Mouse (Mus musculus): ENCODE measurements around the gene Hnrnpul2. TPM values are rescaled to one million over a fixed set of nuclear protein-coding genes. Genes with fewer than 3 reads are reported as not detected.

Hnrnpul2 gene
- polyA plus RNA-seq, 1 experiment from 2014 or later = 7.9 TPM

DNA sequence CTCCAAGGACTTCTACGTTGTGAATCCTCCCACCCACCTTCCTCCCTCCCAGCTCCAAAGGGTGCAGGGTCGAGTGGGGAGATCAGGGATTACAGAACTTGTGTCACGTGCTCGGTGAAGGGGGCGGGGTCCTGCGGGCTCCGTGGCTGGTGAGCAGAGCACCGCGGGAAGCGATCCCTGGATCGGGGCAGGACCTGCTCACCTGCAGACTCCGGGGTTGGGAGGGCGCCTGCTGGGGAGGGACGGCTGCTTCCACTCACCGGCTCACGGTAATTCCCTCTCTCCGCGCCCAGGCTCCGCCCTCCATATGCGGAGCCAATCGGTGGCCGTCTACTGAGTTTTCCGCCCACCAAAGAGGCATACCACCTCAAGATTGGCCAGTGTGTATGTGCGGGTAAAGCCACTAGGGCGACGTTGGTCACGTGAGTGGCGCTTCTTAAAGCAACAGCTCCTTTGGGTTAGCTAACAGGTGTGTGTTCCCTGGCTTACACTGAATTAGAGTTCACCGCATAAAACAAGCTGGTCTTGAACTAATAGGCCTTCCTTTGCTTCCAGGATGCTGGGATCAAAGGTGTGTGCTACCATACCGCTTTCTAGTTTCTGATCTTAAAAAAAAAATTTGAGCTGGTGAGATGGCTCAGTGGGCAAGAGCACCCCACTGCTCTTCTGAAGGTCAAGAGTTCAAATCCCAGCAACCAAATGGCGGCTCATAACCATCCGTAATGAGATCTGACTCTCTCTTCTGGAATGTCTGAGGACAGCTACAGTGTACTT, 33.6 kb upstream of the Hnrnpul2 start, which contains the start of gene Taf6l:
TSS of gene Taf6l (minus strand) at position 410 of the 774 bp plus-strand sequence.
- H3K9ac ChIP-seq = peak within 1 kb of the TSS; percentile 66
- H3K4me2 ChIP-seq = peak within 1 kb of the TSS; percentile 84
- peak within 1 kb of the TSS; percentile 70 for H3K27ac ChIP-seq (ENCODE audit: low read depth)
- TF ChIP-seq CTCF (IDR thresholded peaks at IDR 0.05; ENCODE audit: low read depth) = peak; percentile 48
- peak; percentile 97 for DNase-seq
- H3K36me3 ChIP-seq (ENCODE audit: insufficient read depth) = peaks cover 26% of the 10 kb centered on the region
- peak; percentile 100 for ATAC-seq (ENCODE audit: insufficient read depth)
- no peaks in the 10 kb centered on the region for H3K27me3 ChIP-seq (ENCODE audit: insufficient read depth, low read length)
- H3K4me3 ChIP-seq (ENCODE audit: low read depth, low read length) = peak within 1 kb of the TSS; percentile 65
- peaks cover 3% of the 10 kb centered on the region; the same call in 1 of the 2 replicates for H3K4me1 ChIP-seq (ENCODE audit: insufficient read depth)
- no peaks in the 10 kb centered on the region for H3K9me3 ChIP-seq (ENCODE audit: low read depth, low read length)
- under 1% methylated on average over 32 of the region's 32 CpGs for WGBS

DNA sequence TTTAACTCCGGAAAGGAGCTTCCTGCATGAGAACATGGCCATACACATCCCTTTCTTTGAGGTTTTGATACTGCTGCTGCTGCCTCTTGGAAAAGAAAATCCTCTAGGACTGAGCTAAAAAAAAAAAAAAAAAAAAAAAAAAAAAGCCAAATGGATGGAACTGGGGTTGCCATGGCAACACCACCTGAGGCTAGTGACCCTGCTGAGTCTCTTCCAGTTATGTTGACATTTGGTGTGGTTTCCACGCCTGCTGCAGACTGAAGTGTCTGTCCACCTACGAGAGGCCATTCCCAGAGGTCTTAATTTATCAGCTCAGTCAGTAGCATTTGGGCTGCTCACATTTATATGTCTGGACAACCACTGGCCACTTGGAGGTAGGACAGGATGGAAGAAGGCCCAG, 31.3 kb upstream of the Hnrnpul2 start:
- ATAC-seq (ENCODE audit: insufficient read depth) = no peak
- Histone ChIP-seq H3K4me3 (ENCODE audit: low read depth, low read length) (no peak overlapping the region), H3K27me3 (ENCODE audit: insufficient read depth, low read length) (no peaks in the 10 kb centered on the region), H3K9ac (no peak overlapping the region), H3K27ac (ENCODE audit: low read depth) (no peak overlapping the region), H3K9me3 (ENCODE audit: low read depth, low read length) (no peaks in the 10 kb centered on the region), H3K4me2 (no peak overlapping the region), H3K36me3 (ENCODE audit: insufficient read depth) (peaks cover 18% of the 10 kb centered on the region), H3K4me1 (ENCODE audit: insufficient read depth) (peaks cover 3% of the 10 kb centered on the region; the same call in 1 of the 2 replicates)
- WGBS = 22% methylated on average over 3 of the region's 3 CpGs
- DNase-seq = peak; percentile 21
- no peak for TF ChIP-seq CTCF (IDR thresholded peaks at IDR 0.05; ENCODE audit: low read depth)

DNA sequence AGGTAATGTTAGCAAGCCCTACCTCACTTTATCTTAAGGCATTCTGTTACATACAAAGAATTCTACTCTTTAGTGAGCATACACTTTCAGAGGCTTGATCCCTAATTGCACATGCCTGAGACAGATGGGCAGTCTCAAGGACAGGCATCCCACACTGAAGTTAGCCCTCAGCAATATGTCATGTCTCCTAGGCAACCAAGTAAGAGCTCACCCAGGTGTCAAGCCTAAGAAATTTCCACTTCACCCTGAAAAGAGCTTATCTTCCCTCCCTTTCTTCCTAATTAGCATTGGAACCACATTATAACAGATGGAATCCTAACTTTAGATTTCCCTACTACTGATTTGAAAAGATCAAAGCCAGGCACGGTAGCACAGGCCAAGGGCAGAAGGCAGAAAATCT, 30.6 kb upstream of the Hnrnpul2 start:
- no peak overlapping the region for H3K9ac ChIP-seq
- 51% methylated on average over 1 of the region's 1 CpGs for WGBS
- peaks cover 21% of the 10 kb centered on the region for H3K36me3 ChIP-seq (ENCODE audit: insufficient read depth)
- H3K4me1 ChIP-seq (ENCODE audit: insufficient read depth) = peaks cover 3% of the 10 kb centered on the region; the same call in 1 of the 2 replicates
- H3K4me2 ChIP-seq = no peak overlapping the region
- no peak for ATAC-seq (ENCODE audit: insufficient read depth)
- no peak for TF ChIP-seq CTCF (IDR thresholded peaks at IDR 0.05; ENCODE audit: low read depth)
- H3K27me3 ChIP-seq (ENCODE audit: insufficient read depth, low read length) = no peaks in the 10 kb centered on the region
- H3K27ac ChIP-seq (ENCODE audit: low read depth) = no peak overlapping the region
- no peaks in the 10 kb centered on the region for H3K9me3 ChIP-seq (ENCODE audit: low read depth, low read length)
- H3K4me3 ChIP-seq (ENCODE audit: low read depth, low read length) = no peak overlapping the region
- no peak for DNase-seq

DNA sequence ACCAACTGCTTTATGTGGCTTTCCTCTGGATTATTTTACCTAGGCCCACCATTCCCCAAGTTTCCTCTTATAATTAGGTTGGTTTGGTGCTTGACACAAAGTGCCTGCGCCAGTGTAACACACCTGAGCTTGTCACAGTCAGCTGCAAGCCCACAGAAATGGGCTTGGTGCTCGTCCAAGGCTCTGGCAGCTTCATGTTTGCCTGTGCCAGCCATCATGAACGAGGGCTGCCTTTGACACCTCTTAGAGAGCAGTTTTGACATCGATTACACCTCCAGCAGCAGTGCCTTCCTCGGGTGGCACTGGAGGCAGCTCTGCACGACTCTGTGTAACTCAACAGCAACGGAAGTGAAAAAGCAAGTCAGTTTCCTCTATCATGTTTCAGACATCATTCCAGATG, 29.6 kb upstream of the Hnrnpul2 start:
- Histone ChIP-seq H3K27me3 (ENCODE audit: insufficient read depth, low read length) (no peaks in the 10 kb centered on the region), H3K4me1 (ENCODE audit: insufficient read depth) (peaks cover 3% of the 10 kb centered on the region; the same call in 1 of the 2 replicates), H3K4me3 (ENCODE audit: low read depth, low read length) (no peak overlapping the region), H3K36me3 (ENCODE audit: insufficient read depth) (peaks cover 31% of the 10 kb centered on the region), H3K9me3 (ENCODE audit: low read depth, low read length) (no peaks in the 10 kb centered on the region), H3K27ac (ENCODE audit: low read depth) (no peak overlapping the region), H3K4me2 (no peak overlapping the region), H3K9ac (no peak overlapping the region)
- no peak for TF ChIP-seq CTCF (IDR thresholded peaks at IDR 0.05; ENCODE audit: low read depth)
- DNase-seq = no peak
- WGBS = 71% methylated on average over 7 of the region's 7 CpGs
- ATAC-seq (ENCODE audit: insufficient read depth) = no peak

DNA sequence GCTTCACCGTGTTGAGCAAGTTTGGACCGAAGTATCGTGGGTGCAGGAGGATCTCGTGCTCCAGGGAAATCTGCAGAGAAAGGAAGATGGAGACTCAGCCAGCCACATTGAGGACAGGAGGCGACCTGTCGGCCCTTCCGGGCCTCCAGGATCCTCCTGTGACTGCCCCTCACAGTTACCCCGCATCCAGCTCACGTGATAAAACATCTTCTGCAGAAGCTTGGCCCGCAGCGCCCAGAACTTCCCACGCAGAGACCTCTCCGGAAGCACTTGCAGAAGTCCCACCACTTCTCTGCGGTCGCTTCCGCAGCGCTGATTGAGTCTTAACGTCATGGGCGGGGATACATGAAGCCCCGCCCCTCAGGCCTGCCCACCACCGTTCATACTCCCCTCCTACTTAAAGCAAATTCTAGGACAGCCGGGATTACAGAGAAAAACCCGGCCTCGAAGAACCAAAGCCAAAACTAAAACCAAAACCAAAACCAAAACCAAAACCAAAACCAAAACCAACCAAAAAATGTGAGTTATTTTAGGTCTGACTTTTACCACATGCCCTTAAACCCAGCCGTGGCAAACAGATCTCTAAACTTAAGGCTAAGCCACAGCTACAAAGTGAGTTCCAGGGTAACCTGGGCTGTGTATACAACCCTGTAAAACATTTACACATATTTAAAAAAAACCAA, 21.4 kb upstream of the Hnrnpul2 start, which contains the start of gene Polr2g:
TSS of gene Polr2g (minus strand) at position 314 of the 683 bp plus-strand sequence.
- DNase-seq (peak; percentile 98), ATAC-seq (ENCODE audit: insufficient read depth) (peak; percentile 79)
- H3K4me3 ChIP-seq (ENCODE audit: low read depth, low read length) = peak within 1 kb of the TSS; percentile 77
- H3K36me3 ChIP-seq (ENCODE audit: insufficient read depth) = peaks cover 27% of the 10 kb centered on the region
- H3K4me1 ChIP-seq (ENCODE audit: insufficient read depth) = 0 out of 2 replicates have a peak, but pooled peaks cover 3% of the 10 kb centered on the region
- H3K27ac ChIP-seq (ENCODE audit: low read depth) = peak within 1 kb of the TSS; percentile 51
- peak within 1 kb of the TSS; percentile 81 for H3K9ac ChIP-seq
- TF ChIP-seq CTCF (IDR thresholded peaks at IDR 0.05; ENCODE audit: low read depth) = no peak
- peak within 1 kb of the TSS; percentile 78 for H3K4me2 ChIP-seq
- no peaks in the 10 kb centered on the region for H3K9me3 ChIP-seq (ENCODE audit: low read depth, low read length)
- WGBS = 2% methylated on average over 25 of the region's 25 CpGs
- no peaks in the 10 kb centered on the region for H3K27me3 ChIP-seq (ENCODE audit: insufficient read depth, low read length)

DNA sequence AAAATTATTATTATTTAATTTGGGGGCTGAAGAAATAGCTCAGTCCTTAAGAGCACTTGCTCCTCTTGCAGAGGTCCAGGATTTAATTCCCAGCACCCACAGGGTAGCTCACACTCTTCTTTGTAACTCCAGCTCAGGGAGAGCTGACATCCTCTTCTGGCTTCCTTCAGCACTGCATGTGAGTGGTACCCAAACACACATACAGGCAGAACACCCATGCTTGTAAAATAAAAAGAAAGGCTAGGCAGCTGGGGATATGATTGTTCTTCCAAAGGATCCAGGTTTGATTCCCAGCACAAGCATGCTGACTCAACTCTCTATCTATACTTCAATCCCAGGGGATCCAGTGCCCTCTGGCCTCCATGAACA, 20.9 kb upstream of the Hnrnpul2 start:
- Histone ChIP-seq H3K9me3 (ENCODE audit: low read depth, low read length) (no peaks in the 10 kb centered on the region), H3K4me3 (ENCODE audit: low read depth, low read length) (peak overlapping the region; percentile 77), H3K27ac (ENCODE audit: low read depth) (peak overlapping the region; percentile 15; the same call in 1 of the 2 replicates), H3K27me3 (ENCODE audit: insufficient read depth, low read length) (no peaks in the 10 kb centered on the region), H3K36me3 (ENCODE audit: insufficient read depth) (peaks cover 21% of the 10 kb centered on the region), H3K4me2 (peak overlapping the region; percentile 78), H3K9ac (peak overlapping the region; percentile 14; the same call in 1 of the 2 replicates), H3K4me1 (ENCODE audit: insufficient read depth) (0 out of 2 replicates have a peak, but pooled peaks cover 3% of the 10 kb centered on the region)
- DNase-seq (no peak), ATAC-seq (ENCODE audit: insufficient read depth) (no peak)
- TF ChIP-seq CTCF (IDR thresholded peaks at IDR 0.05; ENCODE audit: low read depth) = no peak
